Mouse (Mus musculus) C2C12 (cell line): ENCODE measurements around the gene Ncapd2.

Source experiments
- CEBPB ChIP-seq: IDR thresholded peaks from one replicate; pipeline ENCODE4 v1.6.1; 2011; ENCODE audit warnings: low read depth, mild to moderate bottlenecking, control low read depth, moderate library complexity
- CTCF ChIP-seq: IDR thresholded peaks from one replicate; pipeline ENCODE4 v1.5.1; 2011; ENCODE audit not compliant: control insufficient read depth, insufficient read depth, insufficient read length
- FOSL1 ChIP-seq: IDR thresholded peaks from one replicate; pipeline ENCODE4 v1.8.0; 2011; ENCODE audit warnings: mild to moderate bottlenecking, low read length; ENCODE audit not compliant: poor library complexity, insufficient read depth, severe bottlenecking
- MAX ChIP-seq: IDR thresholded peaks from one replicate; pipeline ENCODE4 v1.6.1; 2011; ENCODE audit warnings: mild to moderate bottlenecking, control low read depth
- MYOD1 ChIP-seq: IDR thresholded peaks from one replicate; pipeline ENCODE4 v1.6.1; 2011; ENCODE audit warnings: low read depth; ENCODE audit not compliant: control insufficient read depth, insufficient read length
- MYOG ChIP-seq: IDR thresholded peaks from one replicate; pipeline ENCODE4 v1.6.1; 2011; ENCODE audit not compliant: control insufficient read depth, insufficient read length; ENCODE audit errors: extremely low read depth
- USF1 ChIP-seq: IDR thresholded peaks from one replicate; pipeline ENCODE4 v1.6.1; 2011; ENCODE audit warnings: low read depth, mild to moderate bottlenecking, control low read depth, moderate library complexity

DNA sequence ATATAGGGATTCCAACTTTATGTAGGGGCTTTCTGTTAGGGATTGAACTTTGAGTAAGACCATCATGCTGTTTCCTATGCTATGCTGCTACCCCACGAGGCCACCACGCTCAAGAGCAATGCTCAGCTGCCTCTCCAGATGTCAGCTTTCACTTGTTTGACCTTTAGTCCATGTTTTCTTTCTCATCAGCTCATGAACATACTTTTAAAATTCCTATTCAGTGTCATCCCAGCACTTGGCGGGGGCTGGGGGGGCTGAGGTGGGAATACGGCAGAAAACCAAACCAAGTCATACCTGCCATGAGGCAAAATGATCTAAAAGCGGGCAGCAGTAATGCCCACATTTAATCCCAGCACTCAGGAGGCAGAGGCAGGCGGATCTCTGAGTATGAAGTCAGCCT lies 21.6 kb upstream of the Ncapd2 start:
- TF ChIP-seq CTCF (no peak), MAX (no peak), CEBPB (no peak), MYOG (no peak), MYOD1 (no peak), USF1 (no peak), FOSL1 (no peak)
